Mouse (Mus musculus) megakaryocyte, embryonic 14.5 days (primary cell): ENCODE data around the gene Cdk18. TPM values are rescaled to one million over a fixed set of nuclear protein-coding genes. Genes with fewer than 3 reads are reported as not detected.

ENCODE experiments used
- H3K27me3 ChIP-seq: replicated peaks from 2 replicates; pipeline ENCODE3; 2012; ENCODE audit warnings: inconsistent platforms
- H3K36me3 ChIP-seq: replicated peaks from 2 replicates; pipeline ENCODE3; 2012; ENCODE audit warnings: low read length, inconsistent platforms, mixed read lengths
- H3K4me1 ChIP-seq: 2 replicates; pipeline ENCODE4 v1.6.1; 2012; ENCODE audit warnings: inconsistent platforms
- H3K4me3 ChIP-seq: replicated peaks from 2 replicates; pipeline ENCODE3; 2012; ENCODE audit warnings: moderate library complexity, mild to moderate bottlenecking, inconsistent platforms
- H3K9me3 ChIP-seq: 2 replicates; pipeline ENCODE4 v1.6.1; 2012; ENCODE audit warnings: inconsistent platforms
- FLI1 ChIP-seq: IDR thresholded peaks from 2 replicates; pipeline ENCODE4 v1.6.1; 2012; ENCODE audit warnings: low read length, inconsistent platforms, mixed read lengths
- GATA1 ChIP-seq: IDR thresholded peaks from 3 replicates; pipeline ENCODE4 v1.6.1; 2012; ENCODE audit warnings: mixed read lengths, low read length, inconsistent platforms, borderline replicate concordance
- polyA plus RNA-seq: library from polyadenylated mRNA; stranded (reverse); fragments of >175 nt; gene quantifications from 2 replicates; pipeline ENCODE4 v1.2.3, GENCODE M21; 2012; ENCODE audit warnings: low replicate concordance; ENCODE audit not compliant: insufficient read depth

Cdk18 gene
- polyA plus RNA-seq, 1 experiment: 28.8 TPM

- H3K27me3 ChIP-seq: peaks cover 17% of the 10 kb centered on the region
- H3K4me1 ChIP-seq: peaks cover 42% of the 10 kb centered on the region
- no peaks in the 10 kb centered on the region for H3K36me3 ChIP-seq
- H3K9me3 ChIP-seq: peaks cover 10% of the 10 kb centered on the region
- H3K4me3 ChIP-seq: no peak overlapping the region
- no peak for TF ChIP-seq GATA1
- no peak for TF ChIP-seq FLI1
Observed at GRCm38 (mm10) chr1:132098076-132098475, 41.4 kb downstream of the Cdk18 start.

- Histone ChIP-seq H3K4me3 (peak overlapping the region; percentile 57), H3K9me3 (peaks cover 2% of the 10 kb centered on the region; the same call in 1 of the 2 replicates), H3K4me1 (peaks cover 51% of the 10 kb centered on the region), H3K27me3 (peaks cover 11% of the 10 kb centered on the region), H3K36me3 (no peaks in the 10 kb centered on the region)
- TF ChIP-seq GATA1: peak; percentile 79; the same call in 1 of the 3 replicates
- peak; percentile 39; the same call in 1 of the 2 replicates for TF ChIP-seq FLI1
Observed at GRCm38 (mm10) chr1:132095356-132096004, 44.0 kb downstream of the Cdk18 start.

GRCm38 (mm10) chr1:132093269-132093668, 46.2 kb downstream of the Cdk18 start:
- Histone ChIP-seq H3K4me1 (peaks cover 45% of the 10 kb centered on the region), H3K27me3 (peaks cover 2% of the 10 kb centered on the region), H3K4me3 (no peak overlapping the region), H3K36me3 (no peaks in the 10 kb centered on the region), H3K9me3 (no peaks in the 10 kb centered on the region)
- TF ChIP-seq GATA1 (no peak), FLI1 (no peak)

GRCm38 (mm10) chr1:132090266-132090665, 49.2 kb downstream of the Cdk18 start:
- no peaks in the 10 kb centered on the region for H3K9me3 ChIP-seq
- no peak overlapping the region for H3K4me3 ChIP-seq
- TF ChIP-seq GATA1 (no peak), FLI1 (no peak)
- H3K36me3 ChIP-seq: no peaks in the 10 kb centered on the region
- H3K4me1 ChIP-seq: peaks cover 33% of the 10 kb centered on the region
- H3K27me3 ChIP-seq: peaks cover 2% of the 10 kb centered on the region

GRCm38 (mm10) chr1:132089767-132090166, 49.7 kb downstream of the Cdk18 start:
- no peaks in the 10 kb centered on the region for H3K9me3 ChIP-seq
- no peaks in the 10 kb centered on the region for H3K36me3 ChIP-seq
- peaks cover 35% of the 10 kb centered on the region for H3K4me1 ChIP-seq
- peaks cover 2% of the 10 kb centered on the region for H3K27me3 ChIP-seq
- TF ChIP-seq FLI1: no peak
- TF ChIP-seq GATA1: no peak
- H3K4me3 ChIP-seq: no peak overlapping the region

GRCm38 (mm10) chr1:132088181-132088671, 51.3 kb downstream of the Cdk18 start:
- Histone ChIP-seq H3K9me3 (0 out of 2 replicates have a peak, but pooled peaks cover 5% of the 10 kb centered on the region), H3K27me3 (peaks cover 2% of the 10 kb centered on the region), H3K4me3 (no peak overlapping the region), H3K36me3 (no peaks in the 10 kb centered on the region), H3K4me1 (peaks cover 36% of the 10 kb centered on the region)
- TF ChIP-seq GATA1: no peak
- no peak for TF ChIP-seq FLI1

- Histone ChIP-seq H3K9me3 (peaks cover 25% of the 10 kb centered on the region), H3K27me3 (peaks cover 5% of the 10 kb centered on the region), H3K4me1 (peaks cover 25% of the 10 kb centered on the region), H3K36me3 (no peaks in the 10 kb centered on the region), H3K4me3 (no peak overlapping the region)
- no peak for TF ChIP-seq FLI1
- TF ChIP-seq GATA1: no peak
Observed at GRCm38 (mm10) chr1:132085181-132086049, 54.1 kb downstream of the Cdk18 start.

GRCm38 (mm10) chr1:132078413-132078812, 61.1 kb downstream of the Cdk18 start:
- H3K4me1 ChIP-seq: no peaks in the 10 kb centered on the region
- H3K36me3 ChIP-seq: no peaks in the 10 kb centered on the region
- H3K27me3 ChIP-seq: peaks cover 38% of the 10 kb centered on the region
- TF ChIP-seq GATA1 (no peak), FLI1 (no peak)
- H3K4me3 ChIP-seq: no peak overlapping the region
- peaks cover 32% of the 10 kb centered on the region for H3K9me3 ChIP-seq

GRCm38 (mm10) chr1:132075576-132075975, 63.9 kb downstream of the Cdk18 start:
- no peaks in the 10 kb centered on the region for H3K36me3 ChIP-seq
- H3K27me3 ChIP-seq: peaks cover 45% of the 10 kb centered on the region
- H3K9me3 ChIP-seq: peaks cover 15% of the 10 kb centered on the region
- TF ChIP-seq GATA1 (no peak), FLI1 (no peak)
- H3K4me1 ChIP-seq: no peaks in the 10 kb centered on the region
- H3K4me3 ChIP-seq: no peak overlapping the region
